Mouse (Mus musculus): ENCODE results near the gene A430078G23Rik. TPM values are rescaled to one million over a fixed set of nuclear protein-coding genes. Genes with fewer than 3 reads are reported as not detected.

The A430078G23Rik gene
- polyA plus RNA-seq, 1 experiment from 2014 or later, result 1.7 TPM

DNA sequence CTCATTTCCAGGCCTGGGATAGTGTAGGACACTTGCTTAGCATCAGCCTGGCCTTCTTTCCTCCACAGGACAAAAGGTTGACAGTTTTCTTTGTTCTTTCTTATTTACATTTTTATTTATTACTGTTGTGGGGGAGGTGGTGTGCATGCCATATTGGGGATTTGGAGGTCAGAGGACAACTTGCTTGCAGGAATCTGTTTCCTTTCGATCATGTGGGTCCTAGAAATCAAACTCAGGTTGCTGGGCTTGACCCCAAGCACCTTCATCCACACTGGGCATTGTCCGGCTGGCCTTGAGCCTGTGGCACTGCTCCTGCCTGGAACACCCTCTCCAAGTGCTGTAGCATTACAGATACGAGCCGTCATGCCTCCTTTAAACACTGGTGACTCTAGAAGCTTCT, 63.6 kb downstream of the A430078G23Rik start:
- 49% methylated on average over 4 of the region's 4 CpGs for WGBS (ENCODE audit: insufficient replicate concordance)
- peaks cover 38% of the 10 kb centered on the region for H3K4me1 ChIP-seq (ENCODE audit: insufficient read depth)
- H3K4me2 ChIP-seq (ENCODE audit: low read depth, low read length), result no peak overlapping the region; the same call in 1 of the 2 replicates
- no peak overlapping the region for H3K9ac ChIP-seq (replicated peaks)
- no peak for TF ChIP-seq CTCF (IDR thresholded peaks at IDR 0.05; ENCODE audit: low read depth)
- no peak for TF ChIP-seq EP300 (IDR thresholded peaks at IDR 0.05; ENCODE audit: low read depth)
- ATAC-seq (no peak), DNase-seq (no peak)
- no peaks in the 10 kb centered on the region for H3K9me3 ChIP-seq (ENCODE audit: low read length)
- peaks cover 9% of the 10 kb centered on the region; the same call in 1 of the 2 replicates for H3K36me3 ChIP-seq (replicated peaks; ENCODE audit: insufficient read depth, low read length)
- H3K4me3 ChIP-seq (ENCODE audit: low read depth, low read length), result no peak overlapping the region
- H3K27me3 ChIP-seq (ENCODE audit: insufficient read depth, low read length), result no peaks in the 10 kb centered on the region
- H3K27ac ChIP-seq (ENCODE audit: low read depth), result peak overlapping the region; percentile 69

DNA sequence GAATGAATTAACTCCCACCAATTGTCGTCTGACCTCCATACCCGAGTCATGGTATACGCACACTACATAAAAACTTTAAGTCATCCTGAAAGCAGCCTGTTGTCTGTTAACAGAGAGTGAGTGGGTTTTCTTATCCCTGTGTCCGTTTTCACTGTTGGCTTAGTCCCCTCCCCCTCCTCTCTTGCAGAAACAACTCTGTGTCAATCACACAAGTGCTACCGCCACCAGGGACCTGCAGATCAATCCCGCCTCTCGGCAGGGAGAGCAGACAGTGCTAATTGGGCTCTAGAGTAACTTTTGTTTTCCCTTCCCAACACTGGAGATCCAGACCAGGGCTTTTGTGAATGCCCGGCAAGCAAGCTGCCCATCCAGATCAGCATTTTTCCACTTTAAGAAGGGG, 64.2 kb downstream of the A430078G23Rik start:
- H3K4me2 ChIP-seq (ENCODE audit: low read depth, low read length), result peak overlapping the region; percentile 24

DNA sequence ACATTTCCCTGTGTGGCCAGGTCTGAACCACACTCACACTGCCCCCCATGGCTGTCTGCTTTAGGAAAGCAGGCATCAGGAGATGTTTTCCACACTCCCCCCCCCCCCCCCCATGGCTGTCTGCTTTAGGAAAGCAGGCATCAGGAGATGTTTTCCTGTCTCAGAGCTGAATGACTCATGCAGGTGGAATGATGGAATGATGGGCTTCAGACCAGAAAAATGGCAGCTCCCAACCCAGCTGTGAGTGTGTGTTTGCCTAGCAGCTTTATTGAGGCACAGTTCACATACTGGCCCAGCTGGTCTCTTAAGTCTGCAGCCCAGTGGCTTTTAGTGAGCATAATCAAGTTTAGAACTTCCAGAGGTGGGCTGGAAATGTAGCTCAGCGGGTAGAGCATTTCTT, 64.9 kb downstream of the A430078G23Rik start:
- no peaks in the 10 kb centered on the region for H3K27me3 ChIP-seq (ENCODE audit: insufficient read depth, low read length)
- TF ChIP-seq EP300 (IDR thresholded peaks at IDR 0.05; ENCODE audit: low read depth) (no peak), CTCF (IDR thresholded peaks at IDR 0.05; ENCODE audit: low read depth) (no peak)
- no peaks in the 10 kb centered on the region for H3K9me3 ChIP-seq (ENCODE audit: low read length)
- no peak overlapping the region for H3K9ac ChIP-seq (replicated peaks)
- H3K4me2 ChIP-seq (ENCODE audit: low read depth, low read length), result 0 out of 2 replicates have a peak overlapping the region, but pooled peaks have one; percentile 24
- no peak overlapping the region for H3K4me3 ChIP-seq (ENCODE audit: low read depth, low read length)
- H3K4me1 ChIP-seq (ENCODE audit: insufficient read depth), result peaks cover 29% of the 10 kb centered on the region
- H3K36me3 ChIP-seq (replicated peaks; ENCODE audit: insufficient read depth, low read length), result peaks cover 9% of the 10 kb centered on the region; the same call in 1 of the 2 replicates
- ATAC-seq (peak; percentile 57), DNase-seq (no peak)
- 96% methylated on average over 1 of the region's 1 CpGs for WGBS (ENCODE audit: insufficient replicate concordance)
- H3K27ac ChIP-seq (ENCODE audit: low read depth), result peak overlapping the region; percentile 69

More for the DNA sequence above, 64.2 kb downstream of the A430078G23Rik start:
- Histone ChIP-seq H3K9me3 (ENCODE audit: low read length) (no peaks in the 10 kb centered on the region), H3K4me3 (ENCODE audit: low read depth, low read length) (no peak overlapping the region), H3K27ac (ENCODE audit: low read depth) (peak overlapping the region; percentile 69), H3K36me3 (replicated peaks; ENCODE audit: insufficient read depth, low read length) (peaks cover 9% of the 10 kb centered on the region; the same call in 1 of the 2 replicates), H3K9ac (replicated peaks) (peak overlapping the region; percentile 34; the same call in 1 of the 2 replicates), H3K4me1 (ENCODE audit: insufficient read depth) (peaks cover 32% of the 10 kb centered on the region), H3K27me3 (ENCODE audit: insufficient read depth, low read length) (no peaks in the 10 kb centered on the region)
- DNase-seq (peak; percentile 45), ATAC-seq (peak; percentile 75)
- WGBS (ENCODE audit: insufficient replicate concordance), result 33% methylated on average over 8 of the region's 8 CpGs
- TF ChIP-seq CTCF (IDR thresholded peaks at IDR 0.05; ENCODE audit: low read depth) (no peak), EP300 (IDR thresholded peaks at IDR 0.05; ENCODE audit: low read depth) (no peak)

DNA sequence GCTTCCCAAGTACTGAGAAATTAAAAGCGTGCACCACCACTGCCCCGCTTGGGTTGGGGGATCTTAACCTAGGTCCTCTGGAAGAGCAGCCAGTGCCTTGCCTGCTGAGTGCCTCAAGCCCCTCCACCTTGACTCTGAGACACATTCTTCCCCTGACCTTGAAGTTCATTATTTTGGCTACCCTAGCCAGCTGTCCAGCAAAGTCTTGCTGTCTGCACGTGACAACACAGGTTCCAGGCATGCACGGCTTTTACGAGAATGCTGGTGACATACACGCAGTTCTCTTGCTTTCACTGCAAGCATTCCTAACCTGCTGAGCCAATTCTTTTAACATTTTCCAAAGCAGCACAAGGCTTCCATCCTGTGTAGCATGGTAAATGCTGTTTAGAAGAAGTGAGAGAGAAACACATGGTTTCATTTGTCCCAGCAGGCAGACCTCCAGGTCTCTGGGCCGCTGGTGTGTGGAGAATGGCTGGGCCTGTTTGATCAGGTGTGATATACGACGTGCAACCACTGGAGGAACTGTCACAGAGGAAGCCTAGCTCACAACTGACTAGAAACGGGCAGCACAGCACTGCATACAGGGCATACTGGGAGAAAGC, 67.0 kb downstream of the A430078G23Rik start:
- H3K4me3 ChIP-seq (ENCODE audit: low read depth, low read length), result no peak overlapping the region
- H3K9me3 ChIP-seq (ENCODE audit: low read length), result no peaks in the 10 kb centered on the region
- ATAC-seq (no peak), DNase-seq (no peak)
- no peaks in the 10 kb centered on the region for H3K27me3 ChIP-seq (ENCODE audit: insufficient read depth, low read length)
- 0 out of 2 replicates have a peak, but pooled peaks cover 13% of the 10 kb centered on the region for H3K36me3 ChIP-seq (replicated peaks; ENCODE audit: insufficient read depth, low read length)
- no peak overlapping the region for H3K4me2 ChIP-seq (ENCODE audit: low read depth, low read length)
- 79% methylated on average over 10 of the region's 10 CpGs for WGBS (ENCODE audit: insufficient replicate concordance)
- no peak overlapping the region for H3K9ac ChIP-seq (replicated peaks)
- H3K4me1 ChIP-seq (ENCODE audit: insufficient read depth), result peaks cover 20% of the 10 kb centered on the region
- H3K27ac ChIP-seq (ENCODE audit: low read depth), result no peak overlapping the region
- TF ChIP-seq EP300 (IDR thresholded peaks at IDR 0.05; ENCODE audit: low read depth) (no peak), CTCF (IDR thresholded peaks at IDR 0.05; ENCODE audit: low read depth) (no peak)

DNA sequence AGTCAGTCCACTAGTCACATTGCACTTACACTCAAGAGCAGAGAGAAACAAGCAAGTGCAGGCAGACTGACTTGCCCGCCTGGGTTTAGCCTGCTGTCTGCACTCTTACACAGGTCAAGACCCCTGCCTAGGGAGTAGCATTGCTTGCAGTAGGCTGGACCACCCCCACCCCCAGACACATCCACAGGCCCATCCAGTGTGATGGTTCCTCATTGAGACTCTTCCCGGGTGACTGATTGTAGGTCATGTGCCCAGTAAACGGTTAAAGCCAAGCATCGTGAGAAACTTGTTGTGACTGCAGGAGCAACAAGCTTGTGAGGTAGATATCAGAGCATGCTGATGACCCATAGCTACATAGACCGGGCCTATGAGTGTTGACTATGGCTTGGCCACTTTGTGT, 68.3 kb downstream of the A430078G23Rik start:
- H3K4me3 ChIP-seq (ENCODE audit: low read depth, low read length), result no peak overlapping the region
- ATAC-seq, result no peak
- no peaks in the 10 kb centered on the region for H3K27me3 ChIP-seq (ENCODE audit: insufficient read depth, low read length)
- H3K4me1 ChIP-seq (ENCODE audit: insufficient read depth), result peaks cover 10% of the 10 kb centered on the region
- no peak overlapping the region for H3K9ac ChIP-seq (replicated peaks)
- H3K27ac ChIP-seq (ENCODE audit: low read depth), result no peak overlapping the region
- 0 out of 2 replicates have a peak, but pooled peaks cover 14% of the 10 kb centered on the region for H3K36me3 ChIP-seq (replicated peaks; ENCODE audit: insufficient read depth, low read length)
- no peak overlapping the region for H3K4me2 ChIP-seq (ENCODE audit: low read depth, low read length)
- DNase-seq, result no peak
- no peaks in the 10 kb centered on the region for H3K9me3 ChIP-seq (ENCODE audit: low read length)
- TF ChIP-seq CTCF (IDR thresholded peaks at IDR 0.05; ENCODE audit: low read depth), result no peak
- no peak for TF ChIP-seq EP300 (IDR thresholded peaks at IDR 0.05; ENCODE audit: low read depth)
- WGBS (ENCODE audit: insufficient replicate concordance), result 80% methylated on average over 5 of the region's 5 CpGs

DNA sequence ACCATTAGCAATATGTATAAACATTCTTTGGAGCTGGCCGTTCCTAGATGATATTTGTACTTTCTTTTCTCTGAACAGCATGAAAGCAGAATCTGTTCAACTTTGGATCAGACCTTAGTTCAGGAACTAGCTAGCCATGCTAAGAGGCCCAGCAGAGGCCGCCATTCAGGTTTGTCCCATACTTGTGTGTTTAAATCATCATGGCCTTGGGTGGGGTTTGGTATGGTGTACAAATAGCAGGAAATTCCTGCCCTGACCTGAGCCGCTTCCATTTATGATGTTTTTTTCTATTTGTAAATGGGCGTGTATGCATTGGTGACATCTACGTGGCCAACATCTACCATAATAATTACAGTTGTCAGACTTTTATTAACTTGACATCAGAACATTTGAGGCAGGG, 72.0 kb downstream of the A430078G23Rik start:
- Histone ChIP-seq H3K4me2 (ENCODE audit: low read depth, low read length) (no peak overlapping the region), H3K4me3 (ENCODE audit: low read depth, low read length) (no peak overlapping the region), H3K27me3 (ENCODE audit: insufficient read depth, low read length) (no peaks in the 10 kb centered on the region), H3K9me3 (ENCODE audit: low read length) (no peaks in the 10 kb centered on the region), H3K4me1 (ENCODE audit: insufficient read depth) (no peaks in the 10 kb centered on the region), H3K27ac (ENCODE audit: low read depth) (no peak overlapping the region), H3K9ac (replicated peaks) (no peak overlapping the region), H3K36me3 (replicated peaks; ENCODE audit: insufficient read depth, low read length) (peaks cover 23% of the 10 kb centered on the region)
- 80% methylated on average over 5 of the region's 5 CpGs for WGBS (ENCODE audit: insufficient replicate concordance)
- ATAC-seq (no peak), DNase-seq (no peak)
- no peak for TF ChIP-seq CTCF (IDR thresholded peaks at IDR 0.05; ENCODE audit: low read depth)
- TF ChIP-seq EP300 (IDR thresholded peaks at IDR 0.05; ENCODE audit: low read depth), result no peak
